Mouse (Mus musculus): ENCODE data around the gene Rab30.

GRCm38 (mm10) chr7:92817886-92818285 is 76.5 kb downstream of the Rab30 start:
- no peak for TF ChIP-seq CTCF (conservative IDR thresholded peaks at IDR 0.05; ENCODE audit: low read length)
- no peak for TF ChIP-seq NANOG (IDR thresholded peaks at IDR 0.05; ENCODE audit: borderline replicate concordance, low read length)
- TF ChIP-seq POU5F1 (IDR thresholded peaks at IDR 0.05; ENCODE audit: borderline replicate concordance, low read length): no peak

All from E14TG2a.4 (cell line).